Mouse (Mus musculus) megakaryocyte progenitor cell, adult 5-6 weeks (primary cell): ENCODE data around the gene Btbd7. TPM values are rescaled to one million over a fixed set of nuclear protein-coding genes. Genes with fewer than 3 reads are reported as not detected.

Experiments used
- ATAC-seq: replicated peaks from 2 replicates; pipeline ENCODE4 v1.8.0; 2016; ENCODE audit warnings: mild to moderate bottlenecking, moderate TSS enrichment, inconsistent platforms; ENCODE audit not compliant: poor library complexity
- total RNA-seq, 2 experiments: library from RNA; stranded (forward) in 1 of 2; stranded (reverse) in 1 of 2; fragments of 157-497, 149-512 nt in 1 of 2; fragments of 200-1000 nt in 1 of 2; gene quantifications; 2 replicates each; pipeline versions ENCODE4 v1.2.3 to v1.2.4; 2015 to 2017

Gene Btbd7
- total RNA-seq, 2 experiments from 2014 or later, result 17.2 to 18.7 TPM

DNA sequence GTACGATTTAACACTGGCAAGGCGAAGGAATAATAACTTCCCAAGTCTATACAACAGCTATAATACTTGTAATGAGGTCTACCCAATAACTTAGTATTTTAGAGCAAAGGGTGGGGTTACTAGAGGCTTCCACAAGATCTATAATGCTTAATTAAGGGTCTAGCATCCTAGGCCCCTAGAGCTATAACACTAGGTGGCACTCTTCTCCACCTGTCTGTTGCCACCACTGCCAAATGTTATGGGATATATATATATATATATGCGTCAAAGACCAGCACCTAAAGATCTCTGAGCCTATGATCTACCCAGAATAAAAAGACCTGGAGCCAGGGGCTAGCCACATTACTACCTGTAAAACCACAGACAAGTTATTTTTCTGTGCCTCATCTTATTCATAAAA lies 138.0 kb downstream of the Btbd7 start:
- ATAC-seq, result peak; percentile 30

- ATAC-seq, result no peak
These were observed 139.2 kb downstream of the Btbd7 start for GRCm38 (mm10) chr12:102739096-102739495.

- peak; percentile 87 for ATAC-seq
These were observed 144.9 kb downstream of the Btbd7 start for GRCm38 (mm10) chr12:102733381-102733780.

DNA sequence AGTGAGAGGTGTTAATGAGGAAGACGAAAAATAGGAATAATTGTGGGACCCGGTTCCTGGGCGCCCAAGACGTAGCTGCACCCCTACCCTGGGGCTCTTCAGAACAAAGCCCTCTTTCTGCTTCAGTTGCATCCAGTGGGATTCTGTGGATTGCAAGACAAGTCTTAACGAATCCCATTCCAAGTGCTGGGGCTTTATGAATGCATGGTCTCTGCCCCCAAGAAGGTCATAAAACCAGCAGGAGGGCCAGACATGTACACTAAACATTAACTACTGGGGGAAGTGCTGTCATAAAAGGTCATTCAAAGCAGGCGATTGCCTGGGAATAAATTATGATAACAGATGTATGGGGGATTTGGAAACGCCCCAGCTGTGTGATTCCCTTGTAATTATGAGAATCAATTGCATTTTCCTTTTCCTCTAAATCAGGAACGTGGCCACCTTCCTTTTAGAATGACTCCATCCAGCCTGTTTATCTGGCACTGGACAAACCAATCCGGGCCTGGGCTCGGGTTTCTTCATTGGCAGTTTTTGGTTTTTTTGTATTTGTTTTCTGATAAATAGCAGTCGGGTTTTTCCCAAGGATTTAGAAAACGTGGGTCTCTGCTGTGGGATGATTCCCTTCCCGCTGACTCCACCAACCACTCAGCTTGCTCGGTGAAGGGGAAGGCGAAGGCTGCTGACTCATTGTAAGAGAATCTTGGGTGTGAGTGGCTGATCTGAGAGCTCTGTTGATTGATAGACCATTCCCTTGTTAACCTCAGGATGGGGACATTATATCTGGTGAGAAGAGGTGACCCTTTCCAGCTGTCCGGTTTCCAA lies 147.3 kb downstream of the Btbd7 start:
- no peak for ATAC-seq

Other genes starting within 250 kb of the Btbd7 start
- 8.6 and 10.5 TPM in 2 replicates for gene Itpk1, start 173.5 kb downstream of the Btbd7 start, total RNA-seq (2015)
- gene Itpk1, start 173.5 kb downstream of the Btbd7 start, total RNA-seq (2017), result 15.1 and 15.3 TPM in 2 replicates
- 8.0 and 13.3 TPM in 2 replicates for gene Moap1, start 134.8 kb downstream of the Btbd7 start, total RNA-seq (2015)
- gene Moap1, start 134.8 kb downstream of the Btbd7 start, total RNA-seq (2017), result 2.7 and 10.3 TPM in 2 replicates
- 8.0 and 10.6 TPM in 2 replicates for gene Tmem251, start 134.7 kb downstream of the Btbd7 start, total RNA-seq (2015)
- gene Tmem251, start 134.7 kb downstream of the Btbd7 start, total RNA-seq (2017), result 8.3 and 8.8 TPM in 2 replicates
- gene Gm28051, start 120.7 kb downstream of the Btbd7 start, total RNA-seq (2015), result not detected in 2 replicates
- not detected in 2 replicates for gene Gm28051, start 120.7 kb downstream of the Btbd7 start, total RNA-seq (2017)
- 19.6 and 19.7 TPM in 2 replicates for gene Gon7, start 120.7 kb downstream of the Btbd7 start, total RNA-seq (2015)
- gene Gon7, start 120.7 kb downstream of the Btbd7 start, total RNA-seq (2017), result 17.5 and 18.0 TPM in 2 replicates
- gene Ubr7, start 120.5 kb downstream of the Btbd7 start, total RNA-seq (2015), result 29.3 and 32.4 TPM in 2 replicates
- 47.7 and 55.2 TPM in 2 replicates for gene Ubr7, start 120.5 kb downstream of the Btbd7 start, total RNA-seq (2017)
- gene Gm20604, start 119.8 kb downstream of the Btbd7 start, total RNA-seq (2015), result 11.3 and 16.7 TPM in 2 replicates
- gene Gm20604, start 119.8 kb downstream of the Btbd7 start, total RNA-seq (2017), result 10.2 and 11.4 TPM in 2 replicates
- not detected in 2 replicates for gene Cox8c, start 20.8 kb upstream of the Btbd7 start, total RNA-seq (2015)
- gene Cox8c, start 20.8 kb upstream of the Btbd7 start, total RNA-seq (2017), result not detected in 2 replicates
- 0.02 TPM in 2 replicates for gene Unc79, start 70.4 kb upstream of the Btbd7 start, total RNA-seq (2015)
- under 0.01 TPM in 1 of 2 replicates, not detected in the other for gene Unc79, start 70.4 kb upstream of the Btbd7 start, total RNA-seq (2017)